Mouse (Mus musculus) intestine, embryonic 14.5 days (tissue): ENCODE data around the gene Gm16442. TPM values are rescaled to one million over a fixed set of nuclear protein-coding genes. Genes with fewer than 3 reads are reported as not detected.
"Not testable (repeated sequence)": the region's sequence is repeated elsewhere in the genome, so short reads cannot be mapped to it uniquely, and the experiment has no call there.

Experiments
- ATAC-seq: fragments of 200-750 bp; cut with Nextera tagmentation; replicated peaks from 2 replicates; pipeline ENCODE4 v1.8.0; 2017; ENCODE audit warnings: low read depth, moderate number of reproducible peaks, moderate TSS enrichment, moderate library complexity; ENCODE audit not compliant: low FRiP score, low TSS enrichment
- DNase-seq: peaks from one replicate; pipeline ENCODE4 v3.0.0-alpha.2; 2018; ENCODE audit warnings: low spot score
- H3K27ac ChIP-seq: fragments of 300-500 bp; sonication (generic); 2 replicates; pipeline ENCODE4 v1.5.1; 2014; ENCODE audit warnings: low read depth, mild to moderate bottlenecking, control low read depth
- H3K27me3 ChIP-seq: fragments of 300-500 bp; sonication (generic); replicated peaks from 2 replicates; pipeline ENCODE4 v1.6.1; 2014; ENCODE audit warnings: low read length, control low read depth; ENCODE audit not compliant: control insufficient read depth, insufficient read depth
- H3K36me3 ChIP-seq: fragments of 300-500 bp; sonication (generic); 2 replicates; pipeline ENCODE4 v1.6.1; 2014; ENCODE audit warnings: low read length, control low read depth; ENCODE audit not compliant: control insufficient read depth, insufficient read depth
- H3K4me1 ChIP-seq: fragments of 300-500 bp; sonication (generic); replicated peaks from 2 replicates; pipeline ENCODE4 v1.6.1; 2014; ENCODE audit warnings: low read length, control low read depth, mixed read lengths; ENCODE audit not compliant: control insufficient read depth, insufficient read depth
- H3K4me2 ChIP-seq: fragments of 300-500 bp; sonication (generic); 2 replicates; pipeline ENCODE4 v1.6.1; 2014; ENCODE audit warnings: low read length
- H3K4me3 ChIP-seq: fragments of 300-500 bp; sonication (generic); 2 replicates; pipeline ENCODE4 v1.5.1; 2014; ENCODE audit warnings: low read depth, low read length, control low read depth, mixed read lengths
- H3K9ac ChIP-seq: fragments of 300-500 bp; sonication (generic); 2 replicates; pipeline ENCODE4 v1.6.1; 2014; ENCODE audit warnings: mild to moderate bottlenecking, low read length
- H3K9me3 ChIP-seq: fragments of 300-500 bp; sonication (generic); 2 replicates; pipeline ENCODE4 v1.6.1; 2016; ENCODE audit warnings: low read length, control low read depth; ENCODE audit not compliant: control insufficient read depth
- WGBS: fragments of 180-500 bp; shearing (Covaris S2); extraction: QIAGEN DNeasy Blood & Tissue Kit; methylation state at CpG from one replicate; pipeline ENCODE4 v1.1.7; 2014; 5-methylcytosine and 5-hydroxymethylcytosine counted together
- polyA plus RNA-seq: library from polyadenylated mRNA; unstranded; fragments of >200 nt; fragmentation: Nextera tagmentation; extraction: Ambion mirVana; gene quantifications from 2 replicates; pipeline ENCODE4 v1.2.1, GENCODE M21; 2014

The Gm16442 gene
- polyA plus RNA-seq: not detected in 2 replicates

DNA sequence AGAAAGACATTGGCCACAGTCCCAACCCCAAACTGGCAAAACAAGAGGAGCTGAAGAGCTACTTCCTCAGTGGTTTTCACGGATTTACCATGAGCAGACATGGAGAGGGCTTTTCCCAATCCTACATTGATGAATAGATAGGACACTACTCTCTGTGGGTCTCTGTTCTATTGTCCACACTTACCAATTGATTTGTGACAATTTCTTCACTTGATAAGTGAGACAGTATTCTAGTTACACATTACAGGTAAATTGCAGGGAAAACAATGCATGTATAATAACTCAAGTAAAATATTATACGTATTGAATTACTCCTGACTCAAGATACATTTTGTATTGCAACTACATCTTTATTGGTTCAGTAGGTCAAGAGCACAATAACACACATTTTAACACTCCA, at the start of gene Gm16442:
Gene Gm16442, minus strand, starts transcription at position 101 of the 400 bp plus-strand sequence.
- not testable (repeated sequence) for H3K9ac ChIP-seq, H3K9me3 ChIP-seq, H3K36me3 ChIP-seq, H3K4me3 ChIP-seq, H3K27ac ChIP-seq, H3K4me1 ChIP-seq, H3K27me3 ChIP-seq, ATAC-seq, H3K4me2 ChIP-seq, DNase-seq
- no CpG with 5 or more reads among the region's 2 CpGs for WGBS

- ATAC-seq, H3K9ac ChIP-seq: not testable (repeated sequence)
- no CpG with 5 or more reads among the region's 3 CpGs for WGBS
Observed at GRCm38 (mm10) chr7:20168277-20168676, 45.9 kb upstream of the Gm16442 start, which contains the start of gene Vmn1r94. Vmn1r94 (minus strand) TSS chr7:20168377.

GRCm38 (mm10) chr7:20138988-20139387, 16.6 kb upstream of the Gm16442 start, which contains the start of gene Vmn1r93:
Vmn1r93 (minus strand) TSS chr7:20139088.
- H3K4me2 ChIP-seq, H3K27me3 ChIP-seq, DNase-seq, H3K27ac ChIP-seq, H3K4me3 ChIP-seq, ATAC-seq, H3K36me3 ChIP-seq, H3K4me1 ChIP-seq, H3K9ac ChIP-seq, H3K9me3 ChIP-seq: not testable (repeated sequence)
- no CpG with 5 or more reads among the region's 5 CpGs for WGBS

More at GRCm38 (mm10) chr7:20168277-20168676, 45.9 kb upstream of the Gm16442 start, which contains the start of gene Vmn1r94:
- not testable (repeated sequence) for H3K4me2 ChIP-seq, H3K4me3 ChIP-seq, H3K27ac ChIP-seq, H3K27me3 ChIP-seq, H3K36me3 ChIP-seq, H3K9me3 ChIP-seq, H3K4me1 ChIP-seq, DNase-seq

GRCm38 (mm10) chr7:20099380-20099779, 23.0 kb downstream of the Gm16442 start, which contains the start of gene Vmn1r91:
Vmn1r91 (plus strand) TSS chr7:20099680.
- not testable (repeated sequence) for ATAC-seq, H3K27ac ChIP-seq

DNA sequence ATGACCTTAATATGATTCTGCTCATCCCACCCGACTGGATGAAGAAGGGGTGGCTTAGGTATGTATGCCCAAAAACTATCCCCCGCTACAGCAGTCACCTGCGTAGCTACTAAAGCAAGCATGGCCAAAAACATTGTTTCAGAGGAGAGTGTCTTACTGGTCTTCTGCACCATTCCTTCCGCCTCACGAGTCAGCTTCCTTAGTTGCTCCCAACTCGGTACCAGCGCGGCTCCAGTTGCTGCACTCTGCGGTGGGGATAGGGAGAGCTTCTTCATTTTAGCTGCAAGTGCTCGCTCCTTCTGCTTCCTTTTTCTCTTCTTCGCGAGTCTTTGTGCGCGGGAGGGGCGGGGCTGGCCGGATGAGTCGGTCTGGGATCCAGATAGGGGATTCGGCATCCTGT, 44.3 kb downstream of the Gm16442 start:
- WGBS: 72% methylated on average over 18 of the region's 18 CpGs
- not testable (repeated sequence) for H3K9ac ChIP-seq, H3K9me3 ChIP-seq, H3K4me1 ChIP-seq, H3K4me3 ChIP-seq, DNase-seq, H3K27me3 ChIP-seq, H3K36me3 ChIP-seq, H3K4me2 ChIP-seq, ATAC-seq, H3K27ac ChIP-seq

More at GRCm38 (mm10) chr7:20099380-20099779, 23.0 kb downstream of the Gm16442 start, which contains the start of gene Vmn1r91:
- not testable (repeated sequence) for H3K4me2 ChIP-seq, DNase-seq, H3K27me3 ChIP-seq, H3K4me1 ChIP-seq, H3K36me3 ChIP-seq, H3K9ac ChIP-seq, H3K4me3 ChIP-seq, H3K9me3 ChIP-seq
- WGBS: 86% methylated on average over 5 of the region's 5 CpGs

Other genes starting within 250 kb of the Gm16442 start
- not detected in 2 replicates for gene Ceacam19, start 234.6 kb downstream of the Gm16442 start, polyA plus RNA-seq
- gene Pvr, start 201.4 kb downstream of the Gm16442 start, polyA plus RNA-seq: 10.6 and 11.9 TPM in 2 replicates
- 1.1 and 1.7 TPM in 2 replicates for gene Igsf23, start 171.8 kb downstream of the Gm16442 start, polyA plus RNA-seq
- gene Ceacam20, start 157.2 kb downstream of the Gm16442 start, polyA plus RNA-seq: 0.05 TPM in 1 of 2 replicates, not detected in the other
- not detected in 2 replicates for gene Nlrp9b, start 131.1 kb downstream of the Gm16442 start, polyA plus RNA-seq
- not detected in 2 replicates for gene Vmn1r91, start 22.9 kb downstream of the Gm16442 start, polyA plus RNA-seq
- gene Vmn1r93, start 16.5 kb upstream of the Gm16442 start, polyA plus RNA-seq: not detected in 2 replicates
- gene Vmn1r94, start 45.8 kb upstream of the Gm16442 start, polyA plus RNA-seq: not detected in 2 replicates
- gene Vmn1r95, start 71.1 kb upstream of the Gm16442 start, polyA plus RNA-seq: not detected in 2 replicates
- not detected in 2 replicates for gene Gm6164, start 83.0 kb upstream of the Gm16442 start, polyA plus RNA-seq
- not detected in 2 replicates for gene Gm4498, start 111.2 kb upstream of the Gm16442 start, polyA plus RNA-seq
- gene Gm5890, start 140.3 kb upstream of the Gm16442 start, polyA plus RNA-seq: not detected in 2 replicates
- gene Gm4133, start 211.5 kb upstream of the Gm16442 start, polyA plus RNA-seq: not detected in 2 replicates